Mouse (Mus musculus) forebrain, embryonic 12.5 days (tissue): ENCODE results near the gene Tbx1. TPM values are rescaled to one million over a fixed set of nuclear protein-coding genes. Genes with fewer than 3 reads are reported as not detected.
A peak's percentile ranks its signal among the peaks of the same experiment; 100 is the strongest.

Source experiments
- ATAC-seq: fragments of 200-750 bp; cut with Nextera tagmentation; 2 replicates; pipeline ENCODE4 v1.8.0; 2017; ENCODE audit warnings: moderate TSS enrichment; ENCODE audit not compliant: low FRiP score
- H3K27ac ChIP-seq: fragments of 300-500 bp; sonication (generic); 2 replicates; pipeline ENCODE4 v1.5.1; 2016; ENCODE audit warnings: mild to moderate bottlenecking
- H3K27me3 ChIP-seq: fragments of 300-500 bp; sonication (generic); 2 replicates; pipeline ENCODE4 v1.6.1; 2016; ENCODE audit warnings: mild to moderate bottlenecking
- H3K36me3 ChIP-seq: fragments of 300-500 bp; sonication (generic); replicated peaks from 2 replicates; pipeline ENCODE4 v1.6.1; 2016; ENCODE audit warnings: mild to moderate bottlenecking
- H3K4me1 ChIP-seq: fragments of 300-500 bp; sonication (generic); 2 replicates; pipeline ENCODE4 v1.6.1; 2016
- H3K4me2 ChIP-seq: fragments of 300-500 bp; sonication (generic); 2 replicates; pipeline ENCODE4 v1.6.1; 2016; ENCODE audit warnings: mild to moderate bottlenecking, moderate library complexity
- H3K4me3 ChIP-seq: fragments of 300-500 bp; sonication (generic); replicated peaks from 2 replicates; pipeline ENCODE4 v1.5.1; 2016; ENCODE audit warnings: mild to moderate bottlenecking
- H3K9ac ChIP-seq: fragments of 300-500 bp; sonication (generic); 2 replicates; pipeline ENCODE4 v1.6.1; 2016; ENCODE audit warnings: mild to moderate bottlenecking
- H3K9me3 ChIP-seq: fragments of 300-500 bp; sonication (generic); 2 replicates; pipeline ENCODE4 v1.6.1; 2016
- WGBS: fragments of 180-500 bp; shearing (Covaris S2); methylation state at CpG from one replicate; pipeline ENCODE4 v1.1.7; 2016; 5-methylcytosine and 5-hydroxymethylcytosine counted together
- polyA plus RNA-seq: library from polyadenylated mRNA; unstranded; fragments of >200 nt; fragmentation: Nextera tagmentation; extraction: Ambion mirVana; gene quantifications from 2 replicates; pipeline ENCODE4 v1.2.1, GENCODE M21; 2016

Tbx1 gene
- polyA plus RNA-seq, 1 experiment from 2014 or later = 1.3 TPM

- peak overlapping the region; percentile 40 for H3K9ac ChIP-seq
- peaks cover 94% of the 10 kb centered on the region for H3K27me3 ChIP-seq
- peak overlapping the region; percentile 81 for H3K4me2 ChIP-seq
- peak; percentile 24; the same call in 1 of the 2 replicates for ATAC-seq
- H3K36me3 ChIP-seq = peaks cover 40% of the 10 kb centered on the region
- H3K4me3 ChIP-seq = peak overlapping the region; percentile 47
- no peak overlapping the region for H3K27ac ChIP-seq
- peaks cover 27% of the 10 kb centered on the region for H3K4me1 ChIP-seq
- under 1% methylated on average over 74 of the region's 74 CpGs for WGBS
- no peaks in the 10 kb centered on the region for H3K9me3 ChIP-seq
Measured at GRCm38 (mm10) chr16:18620601-18621361, 30.3 kb upstream of the Tbx1 start.

- Histone ChIP-seq H3K27ac (no peak overlapping the region), H3K4me2 (peak overlapping the region; percentile 81; the same call in 1 of the 2 replicates), H3K27me3 (peaks cover 88% of the 10 kb centered on the region), H3K4me3 (peak overlapping the region; percentile 47), H3K36me3 (peaks cover 37% of the 10 kb centered on the region), H3K4me1 (peaks cover 21% of the 10 kb centered on the region), H3K9ac (no peak overlapping the region), H3K9me3 (no peaks in the 10 kb centered on the region)
- WGBS = 15% methylated on average over 6 of the region's 6 CpGs
- ATAC-seq = no peak
Measured at GRCm38 (mm10) chr16:18620201-18620600, 29.7 kb upstream of the Tbx1 start.

DNA sequence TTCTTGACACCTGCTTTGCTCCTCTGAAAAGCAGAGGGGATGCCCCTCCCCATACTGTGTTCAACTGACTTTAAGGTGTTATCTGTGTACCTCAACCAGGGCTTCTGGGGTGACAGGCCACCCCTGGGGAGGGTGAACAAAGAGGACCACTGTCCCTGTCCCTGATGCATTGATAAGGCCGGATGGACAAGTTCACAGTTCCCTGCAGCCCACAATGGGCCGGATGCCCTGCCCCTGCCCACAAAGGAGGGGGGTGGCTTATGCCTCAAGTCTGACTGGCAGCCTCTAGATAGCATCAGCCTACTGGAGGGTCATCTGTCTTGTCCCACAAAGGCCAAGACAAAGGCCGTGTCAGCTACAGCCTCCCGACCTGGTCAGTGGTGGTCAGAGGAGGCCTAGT lies 28.6 kb upstream of the Tbx1 start:
- no peak overlapping the region for H3K4me3 ChIP-seq
- 65% methylated on average over 4 of the region's 4 CpGs for WGBS

GRCm38 (mm10) chr16:18618297-18618696 lies 27.8 kb upstream of the Tbx1 start:
- H3K36me3 ChIP-seq = peaks cover 18% of the 10 kb centered on the region
- WGBS = 47% methylated on average over 2 of the region's 2 CpGs
- no peak overlapping the region for H3K4me2 ChIP-seq
- H3K9ac ChIP-seq = no peak overlapping the region
- ATAC-seq = no peak
- no peaks in the 10 kb centered on the region for H3K9me3 ChIP-seq
- no peak overlapping the region for H3K27ac ChIP-seq
- H3K27me3 ChIP-seq = peaks cover 72% of the 10 kb centered on the region
- no peak overlapping the region for H3K4me3 ChIP-seq
- peaks cover 21% of the 10 kb centered on the region for H3K4me1 ChIP-seq

More for the DNA sequence above, 28.6 kb upstream of the Tbx1 start:
- H3K36me3 ChIP-seq = peaks cover 26% of the 10 kb centered on the region
- ATAC-seq = no peak
- no peaks in the 10 kb centered on the region for H3K9me3 ChIP-seq
- H3K9ac ChIP-seq = no peak overlapping the region
- peaks cover 77% of the 10 kb centered on the region for H3K27me3 ChIP-seq
- peaks cover 21% of the 10 kb centered on the region for H3K4me1 ChIP-seq
- no peak overlapping the region for H3K4me2 ChIP-seq
- H3K27ac ChIP-seq = no peak overlapping the region

DNA sequence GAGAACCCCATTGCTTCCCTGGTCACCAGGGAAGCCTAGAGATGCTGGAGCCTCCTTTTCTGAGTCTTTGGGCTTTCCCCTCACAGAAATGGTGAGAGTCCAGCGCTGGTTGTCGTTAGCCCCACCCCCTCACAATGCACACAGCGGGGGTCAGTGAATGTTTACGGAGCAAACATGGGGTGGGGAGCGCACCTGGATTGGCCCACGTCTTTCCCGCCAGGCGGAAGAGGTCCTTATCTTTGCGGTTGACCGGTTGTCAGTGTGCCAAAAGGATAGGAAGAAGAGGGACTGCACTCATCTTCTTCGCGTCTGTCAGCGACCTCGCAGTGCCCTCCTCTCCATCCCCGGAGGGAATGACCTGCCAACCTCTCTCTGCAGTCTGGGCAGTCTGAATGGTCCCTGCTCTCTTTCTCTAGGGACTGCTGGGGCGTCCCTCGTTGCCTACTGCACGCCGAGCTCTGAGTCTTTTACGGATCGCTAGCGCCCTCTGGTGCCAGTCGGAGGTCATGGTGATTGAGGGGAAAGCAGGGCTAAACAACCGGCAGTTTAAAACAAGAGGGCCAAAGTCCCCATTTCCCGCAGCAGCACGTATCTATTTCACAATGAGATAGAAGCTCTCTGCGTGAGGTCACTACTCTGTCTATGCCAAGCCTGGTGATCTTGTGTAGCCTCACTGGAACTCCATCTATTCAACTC lies 27.0 kb upstream of the Tbx1 start:
- Histone ChIP-seq H3K27ac (no peak overlapping the region), H3K9ac (no peak overlapping the region), H3K4me3 (peak overlapping the region; percentile 18; the same call in 1 of the 2 replicates), H3K36me3 (peaks cover 10% of the 10 kb centered on the region), H3K9me3 (no peaks in the 10 kb centered on the region), H3K4me1 (peaks cover 21% of the 10 kb centered on the region), H3K4me2 (peak overlapping the region; percentile 49), H3K27me3 (peaks cover 71% of the 10 kb centered on the region)
- ATAC-seq = peak; percentile 69
- 2% methylated on average over 27 of the region's 27 CpGs for WGBS

DNA sequence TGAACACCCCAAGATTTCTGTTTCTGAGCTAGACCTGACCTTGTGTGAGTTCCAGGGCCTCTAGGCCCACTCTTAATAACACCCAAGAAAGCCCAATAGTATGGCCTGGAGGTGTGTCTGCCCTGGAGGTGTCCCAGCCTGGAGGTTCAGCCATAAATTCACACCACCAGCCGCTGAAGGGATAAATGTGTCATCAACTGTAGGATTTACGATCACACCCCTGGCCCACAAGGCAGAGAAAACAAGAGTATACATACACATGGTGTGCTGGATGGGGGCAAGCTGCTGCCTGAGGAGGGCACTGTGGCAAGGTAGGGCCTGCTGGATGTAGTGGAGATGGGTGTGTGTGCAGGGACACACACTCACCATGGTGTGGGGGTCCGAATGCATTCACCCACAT lies 22.8 kb upstream of the Tbx1 start:
- Histone ChIP-seq H3K4me3 (no peak overlapping the region), H3K9me3 (no peaks in the 10 kb centered on the region), H3K4me1 (peaks cover 8% of the 10 kb centered on the region), H3K27ac (no peak overlapping the region), H3K9ac (no peak overlapping the region), H3K4me2 (no peak overlapping the region), H3K36me3 (no peaks in the 10 kb centered on the region), H3K27me3 (peaks cover 51% of the 10 kb centered on the region)
- no peak for ATAC-seq
- 92% methylated on average over 3 of the region's 3 CpGs for WGBS

- peaks cover 7% of the 10 kb centered on the region for H3K4me1 ChIP-seq
- H3K36me3 ChIP-seq = no peaks in the 10 kb centered on the region
- no peak overlapping the region for H3K9ac ChIP-seq
- ATAC-seq = no peak
- 78% methylated on average over 13 of the region's 13 CpGs for WGBS
- no peak overlapping the region for H3K27ac ChIP-seq
- H3K9me3 ChIP-seq = no peaks in the 10 kb centered on the region
- H3K27me3 ChIP-seq = peaks cover 45% of the 10 kb centered on the region
- no peak overlapping the region for H3K4me3 ChIP-seq
- H3K4me2 ChIP-seq = no peak overlapping the region
Measured at GRCm38 (mm10) chr16:18611752-18612151, 21.3 kb upstream of the Tbx1 start.

DNA sequence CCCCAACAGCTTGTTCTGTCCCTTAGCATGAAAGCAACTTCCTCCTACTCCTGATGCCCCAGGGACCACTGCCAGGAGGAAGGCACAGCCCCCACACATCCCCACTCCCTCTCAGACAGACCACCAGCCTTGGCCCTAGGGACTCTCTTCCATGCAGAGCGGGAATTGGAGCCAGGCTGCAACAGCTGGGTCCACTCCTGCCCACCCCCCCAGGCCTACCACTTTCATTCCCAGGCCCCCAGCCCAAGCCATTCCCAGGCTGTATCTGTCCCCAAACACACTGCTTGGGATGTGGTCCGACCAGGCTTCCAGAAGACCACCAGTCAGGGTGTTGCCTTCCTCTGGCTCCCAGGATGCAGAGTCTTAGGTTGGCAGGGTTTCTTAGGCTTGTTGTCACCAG lies 18.6 kb upstream of the Tbx1 start:
- 64% methylated on average over 2 of the region's 2 CpGs for WGBS
- H3K27me3 ChIP-seq = peaks cover 51% of the 10 kb centered on the region
- H3K4me1 ChIP-seq = peaks cover 7% of the 10 kb centered on the region
- no peaks in the 10 kb centered on the region for H3K36me3 ChIP-seq
- H3K4me3 ChIP-seq = no peak overlapping the region
- no peak overlapping the region for H3K27ac ChIP-seq
- ATAC-seq = no peak
- no peak overlapping the region for H3K9ac ChIP-seq
- no peaks in the 10 kb centered on the region for H3K9me3 ChIP-seq
- H3K4me2 ChIP-seq = no peak overlapping the region

- ATAC-seq = no peak
- Histone ChIP-seq H3K4me3 (no peak overlapping the region), H3K4me2 (peak overlapping the region; percentile 38), H3K27ac (no peak overlapping the region), H3K9ac (no peak overlapping the region), H3K27me3 (peaks cover 49% of the 10 kb centered on the region), H3K36me3 (no peaks in the 10 kb centered on the region), H3K4me1 (peaks cover 7% of the 10 kb centered on the region), H3K9me3 (no peaks in the 10 kb centered on the region)
- WGBS = 5% methylated on average over 11 of the region's 11 CpGs
Measured at GRCm38 (mm10) chr16:18608226-18608625, 17.8 kb upstream of the Tbx1 start.

DNA sequence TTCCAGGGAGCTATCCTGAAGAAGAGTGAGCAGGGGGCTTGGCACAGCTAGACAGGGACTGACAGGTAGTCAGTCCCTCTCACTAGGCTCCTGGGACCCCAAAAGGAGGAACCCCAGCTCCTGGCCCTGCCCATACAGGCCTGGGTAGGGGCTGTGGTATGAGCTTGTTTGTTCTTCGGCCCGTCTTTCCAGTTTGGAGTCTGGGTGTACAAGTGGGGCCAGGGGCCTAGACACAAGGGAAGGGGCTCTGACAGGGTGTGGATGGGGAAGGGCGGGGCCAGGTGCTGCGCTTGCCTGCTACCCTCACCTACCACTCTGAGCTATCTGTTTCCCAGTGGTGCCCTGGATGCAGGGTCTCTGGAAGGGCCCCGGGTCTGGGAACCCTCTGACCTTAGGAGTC lies 15.2 kb upstream of the Tbx1 start:
- ATAC-seq = no peak
- peaks cover 7% of the 10 kb centered on the region for H3K4me1 ChIP-seq
- no peak overlapping the region for H3K9ac ChIP-seq
- peaks cover 41% of the 10 kb centered on the region for H3K27me3 ChIP-seq
- H3K4me2 ChIP-seq = no peak overlapping the region
- H3K27ac ChIP-seq = no peak overlapping the region
- H3K4me3 ChIP-seq = no peak overlapping the region
- H3K9me3 ChIP-seq = no peaks in the 10 kb centered on the region
- 74% methylated on average over 5 of the region's 5 CpGs for WGBS
- H3K36me3 ChIP-seq = no peaks in the 10 kb centered on the region

DNA sequence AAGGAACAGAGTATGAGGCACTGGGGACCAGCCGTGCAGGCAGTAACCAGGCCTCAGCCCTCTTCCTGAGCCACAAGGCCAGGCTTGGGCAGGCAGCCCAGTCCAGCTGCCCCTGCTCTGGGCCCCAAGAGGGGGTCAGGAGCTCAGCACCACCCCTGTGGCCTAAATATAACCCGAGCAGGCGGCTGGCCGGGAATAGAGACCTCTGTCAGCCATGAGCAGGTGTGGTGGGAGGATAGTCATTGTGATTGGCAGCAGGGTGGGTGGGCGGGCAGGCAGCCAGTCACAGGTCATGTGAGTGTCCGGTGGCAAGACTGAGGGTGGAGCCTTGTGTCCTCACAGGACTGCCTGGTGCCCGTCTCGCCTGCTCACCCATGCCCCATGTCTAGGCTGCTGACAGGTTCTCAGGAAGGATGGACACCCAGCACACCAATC lies 13.8 kb upstream of the Tbx1 start:
- 75% methylated on average over 8 of the region's 8 CpGs for WGBS
- Histone ChIP-seq H3K27ac (no peak overlapping the region), H3K27me3 (peaks cover 29% of the 10 kb centered on the region), H3K36me3 (no peaks in the 10 kb centered on the region), H3K4me2 (no peak overlapping the region), H3K4me1 (peaks cover 7% of the 10 kb centered on the region), H3K9me3 (no peaks in the 10 kb centered on the region), H3K4me3 (no peak overlapping the region), H3K9ac (no peak overlapping the region)
- no peak for ATAC-seq

GRCm38 (mm10) chr16:18601447-18601846 lies 11.0 kb upstream of the Tbx1 start:
- no peak overlapping the region for H3K9ac ChIP-seq
- H3K4me2 ChIP-seq = no peak overlapping the region
- H3K4me3 ChIP-seq = no peak overlapping the region
- H3K36me3 ChIP-seq = no peaks in the 10 kb centered on the region
- 68% methylated on average over 7 of the region's 7 CpGs for WGBS
- no peaks in the 10 kb centered on the region for H3K9me3 ChIP-seq
- 0 out of 2 replicates have a peak overlapping the region, but pooled peaks have one; percentile 42 for H3K27ac ChIP-seq
- no peak for ATAC-seq
- H3K4me1 ChIP-seq = no peaks in the 10 kb centered on the region
- 0 out of 2 replicates have a peak, but pooled peaks cover 15% of the 10 kb centered on the region for H3K27me3 ChIP-seq
